Mouse (Mus musculus): ENCODE measurements around the gene Rbms1. TPM values are rescaled to one million over a fixed set of nuclear protein-coding genes. Genes with fewer than 3 reads are reported as not detected.

Gene Rbms1
- polyA plus RNA-seq, 1 experiment from 2014 or later: 54.5 TPM

- Histone ChIP-seq H3K36me3 (no peaks in the 10 kb centered on the region), H3K4me3 (no peak overlapping the region), H3K27ac (peak overlapping the region; percentile 69), H3K4me2 (peak overlapping the region; percentile 30), H3K9ac (peak overlapping the region; percentile 14; the same call in 1 of the 2 replicates), H3K9me3 (replicated peaks) (no peaks in the 10 kb centered on the region), H3K27me3 (replicated peaks) (no peaks in the 10 kb centered on the region), H3K4me1 (peaks cover 95% of the 10 kb centered on the region)
- peak; percentile 77 for ATAC-seq
- WGBS (ENCODE audit: insufficient replicate concordance): 46% methylated on average over 4 of the region's 4 CpGs
Measured at GRCm38 (mm10) chr2:60870450-60870849, 92.5 kb downstream of the Rbms1 start.

GRCm38 (mm10) chr2:60869001-60869743, 93.8 kb downstream of the Rbms1 start:
- Histone ChIP-seq H3K4me2 (no peak overlapping the region), H3K27ac (no peak overlapping the region), H3K9ac (no peak overlapping the region), H3K9me3 (replicated peaks) (no peaks in the 10 kb centered on the region), H3K36me3 (no peaks in the 10 kb centered on the region), H3K4me1 (peaks cover 97% of the 10 kb centered on the region), H3K27me3 (replicated peaks) (no peaks in the 10 kb centered on the region), H3K4me3 (no peak overlapping the region)
- ATAC-seq: no peak
- 75% methylated on average over 12 of the region's 12 CpGs for WGBS (ENCODE audit: insufficient replicate concordance)

GRCm38 (mm10) chr2:60868060-60868662, 94.8 kb downstream of the Rbms1 start:
- Histone ChIP-seq H3K9me3 (replicated peaks) (no peaks in the 10 kb centered on the region), H3K36me3 (no peaks in the 10 kb centered on the region), H3K27ac (no peak overlapping the region), H3K4me2 (peak overlapping the region; percentile 40), H3K27me3 (replicated peaks) (no peaks in the 10 kb centered on the region), H3K4me3 (no peak overlapping the region), H3K4me1 (peaks cover 96% of the 10 kb centered on the region), H3K9ac (peak overlapping the region; percentile 9; the same call in 1 of the 2 replicates)
- peak; percentile 76 for ATAC-seq
- 28% methylated on average over 4 of the region's 4 CpGs for whole genome bisulfite sequencing (ENCODE audit: insufficient replicate concordance)

GRCm38 (mm10) chr2:60867304-60867703, 95.7 kb downstream of the Rbms1 start:
- H3K9ac ChIP-seq: no peak overlapping the region
- ATAC-seq: no peak
- 74% methylated on average over 8 of the region's 8 CpGs for WGBS (ENCODE audit: insufficient replicate concordance)
- no peak overlapping the region; the same call in 1 of the 2 replicates for H3K27ac ChIP-seq
- peak overlapping the region; percentile 40; the same call in 1 of the 2 replicates for H3K4me2 ChIP-seq
- no peaks in the 10 kb centered on the region for H3K27me3 ChIP-seq (replicated peaks)
- no peaks in the 10 kb centered on the region for H3K9me3 ChIP-seq (replicated peaks)
- no peak overlapping the region for H3K4me3 ChIP-seq
- peaks cover 88% of the 10 kb centered on the region for H3K4me1 ChIP-seq
- H3K36me3 ChIP-seq: no peaks in the 10 kb centered on the region

- Histone ChIP-seq H3K9me3 (replicated peaks) (no peaks in the 10 kb centered on the region), H3K4me1 (peaks cover 74% of the 10 kb centered on the region), H3K4me3 (no peak overlapping the region), H3K27ac (no peak overlapping the region), H3K27me3 (replicated peaks) (no peaks in the 10 kb centered on the region), H3K36me3 (no peaks in the 10 kb centered on the region; the same call in 1 of the 2 replicates), H3K4me2 (no peak overlapping the region), H3K9ac (no peak overlapping the region)
- 53% methylated on average over 1 of the region's 1 CpGs for WGBS (ENCODE audit: insufficient replicate concordance)
- ATAC-seq: no peak
Measured at GRCm38 (mm10) chr2:60865869-60866268, 97.1 kb downstream of the Rbms1 start.

- no peak for ATAC-seq
- H3K9me3 ChIP-seq (replicated peaks): no peaks in the 10 kb centered on the region
- peak overlapping the region; percentile 25; the same call in 1 of the 2 replicates for H3K4me2 ChIP-seq
- no peaks in the 10 kb centered on the region; the same call in 1 of the 2 replicates for H3K36me3 ChIP-seq
- no peaks in the 10 kb centered on the region for H3K27me3 ChIP-seq (replicated peaks)
- no peak overlapping the region for H3K4me3 ChIP-seq
- WGBS (ENCODE audit: insufficient replicate concordance): 38% methylated on average over 5 of the region's 5 CpGs
- peak overlapping the region; percentile 64; the same call in 1 of the 2 replicates for H3K27ac ChIP-seq
- no peak overlapping the region for H3K9ac ChIP-seq
- H3K4me1 ChIP-seq: peaks cover 65% of the 10 kb centered on the region
Measured at GRCm38 (mm10) chr2:60864977-60865376, 98.0 kb downstream of the Rbms1 start.

- no peak for ATAC-seq
- Histone ChIP-seq H3K4me1 (peaks cover 59% of the 10 kb centered on the region), H3K4me3 (no peak overlapping the region), H3K9ac (no peak overlapping the region), H3K4me2 (peak overlapping the region; percentile 25; the same call in 1 of the 2 replicates), H3K9me3 (replicated peaks) (no peaks in the 10 kb centered on the region), H3K27me3 (replicated peaks) (no peaks in the 10 kb centered on the region), H3K27ac (0 out of 2 replicates have a peak overlapping the region, but pooled peaks have one; percentile 64), H3K36me3 (peaks cover under 1% of the 10 kb centered on the region; the same call in 1 of the 2 replicates)
- 67% methylated on average over 5 of the region's 5 CpGs for WGBS (ENCODE audit: insufficient replicate concordance)
Measured at GRCm38 (mm10) chr2:60864256-60864795, 98.7 kb downstream of the Rbms1 start.

GRCm38 (mm10) chr2:60863827-60864226, 99.2 kb downstream of the Rbms1 start:
- Histone ChIP-seq H3K4me1 (peaks cover 54% of the 10 kb centered on the region), H3K4me2 (no peak overlapping the region), H3K4me3 (no peak overlapping the region), H3K36me3 (peaks cover 6% of the 10 kb centered on the region), H3K27ac (0 out of 2 replicates have a peak overlapping the region, but pooled peaks have one; percentile 64), H3K9ac (no peak overlapping the region), H3K27me3 (replicated peaks) (no peaks in the 10 kb centered on the region), H3K9me3 (replicated peaks) (no peaks in the 10 kb centered on the region)
- ATAC-seq: no peak
- 75% methylated on average over 2 of the region's 2 CpGs for WGBS (ENCODE audit: insufficient replicate concordance)

- H3K4me2 ChIP-seq: no peak overlapping the region
- no peak overlapping the region for H3K4me3 ChIP-seq
- 80% methylated on average over 8 of the region's 8 CpGs for WGBS (ENCODE audit: insufficient replicate concordance)
- H3K27me3 ChIP-seq (replicated peaks): no peaks in the 10 kb centered on the region
- peaks cover 46% of the 10 kb centered on the region for H3K4me1 ChIP-seq
- H3K9me3 ChIP-seq (replicated peaks): no peaks in the 10 kb centered on the region
- ATAC-seq: peak; percentile 15; the same call in 1 of the 2 replicates
- 0 out of 2 replicates have a peak overlapping the region, but pooled peaks have one; percentile 12 for H3K27ac ChIP-seq
- peaks cover 13% of the 10 kb centered on the region for H3K36me3 ChIP-seq
- no peak overlapping the region for H3K9ac ChIP-seq
Measured at GRCm38 (mm10) chr2:60862913-60863711, 99.9 kb downstream of the Rbms1 start.

- Histone ChIP-seq H3K9ac (no peak overlapping the region), H3K4me1 (peaks cover 19% of the 10 kb centered on the region), H3K4me2 (no peak overlapping the region), H3K4me3 (no peak overlapping the region), H3K27me3 (replicated peaks) (no peaks in the 10 kb centered on the region), H3K36me3 (peaks cover 19% of the 10 kb centered on the region), H3K27ac (no peak overlapping the region), H3K9me3 (replicated peaks) (no peaks in the 10 kb centered on the region)
- ATAC-seq: no peak
- WGBS (ENCODE audit: insufficient replicate concordance): 56% methylated on average over 1 of the region's 1 CpGs
Measured at GRCm38 (mm10) chr2:60858116-60858515, 104.9 kb downstream of the Rbms1 start.

- Histone ChIP-seq H3K4me3 (no peak overlapping the region), H3K9ac (no peak overlapping the region), H3K27ac (no peak overlapping the region), H3K27me3 (replicated peaks) (no peaks in the 10 kb centered on the region), H3K4me1 (peaks cover 23% of the 10 kb centered on the region), H3K9me3 (replicated peaks) (no peaks in the 10 kb centered on the region), H3K4me2 (no peak overlapping the region), H3K36me3 (peaks cover 19% of the 10 kb centered on the region)
- WGBS (ENCODE audit: insufficient replicate concordance): 85% methylated on average over 2 of the region's 2 CpGs
- no peak for ATAC-seq
Measured at GRCm38 (mm10) chr2:60856097-60856496, 106.9 kb downstream of the Rbms1 start.

Data from liver, embryonic 12.5 days (tissue).